Mouse (Mus musculus): ENCODE measurements around the gene Pp2d1.
"Not testable (repeated sequence)": the region's sequence is repeated elsewhere in the genome, so short reads cannot be mapped to it uniquely, and the experiment has no call there.

The Pp2d1 gene

DNA sequence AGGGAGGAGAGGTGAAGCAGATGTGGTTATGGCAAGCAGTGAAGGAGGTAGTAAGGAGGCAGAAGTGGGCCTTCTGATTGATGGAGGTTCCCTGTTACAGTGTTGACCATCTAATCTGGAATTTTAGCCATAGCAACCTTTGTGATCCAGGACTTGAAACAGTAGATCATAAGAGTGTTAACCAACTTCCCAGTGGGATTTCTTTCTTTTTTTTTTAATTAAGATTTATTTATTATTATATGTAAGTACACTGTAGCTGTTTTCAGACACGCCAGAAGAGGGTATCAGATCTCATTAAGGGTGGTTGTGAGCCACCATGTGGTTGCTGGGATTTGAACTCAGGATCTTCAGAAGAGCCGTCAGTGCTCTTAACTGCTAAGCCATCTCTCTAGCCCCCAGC is at the start of gene Pp2d1:
Gene Pp2d1 (minus strand): TSS at position 101 of the 400 bp plus-strand sequence.
- DNase-seq: not testable (repeated sequence)

DNA sequence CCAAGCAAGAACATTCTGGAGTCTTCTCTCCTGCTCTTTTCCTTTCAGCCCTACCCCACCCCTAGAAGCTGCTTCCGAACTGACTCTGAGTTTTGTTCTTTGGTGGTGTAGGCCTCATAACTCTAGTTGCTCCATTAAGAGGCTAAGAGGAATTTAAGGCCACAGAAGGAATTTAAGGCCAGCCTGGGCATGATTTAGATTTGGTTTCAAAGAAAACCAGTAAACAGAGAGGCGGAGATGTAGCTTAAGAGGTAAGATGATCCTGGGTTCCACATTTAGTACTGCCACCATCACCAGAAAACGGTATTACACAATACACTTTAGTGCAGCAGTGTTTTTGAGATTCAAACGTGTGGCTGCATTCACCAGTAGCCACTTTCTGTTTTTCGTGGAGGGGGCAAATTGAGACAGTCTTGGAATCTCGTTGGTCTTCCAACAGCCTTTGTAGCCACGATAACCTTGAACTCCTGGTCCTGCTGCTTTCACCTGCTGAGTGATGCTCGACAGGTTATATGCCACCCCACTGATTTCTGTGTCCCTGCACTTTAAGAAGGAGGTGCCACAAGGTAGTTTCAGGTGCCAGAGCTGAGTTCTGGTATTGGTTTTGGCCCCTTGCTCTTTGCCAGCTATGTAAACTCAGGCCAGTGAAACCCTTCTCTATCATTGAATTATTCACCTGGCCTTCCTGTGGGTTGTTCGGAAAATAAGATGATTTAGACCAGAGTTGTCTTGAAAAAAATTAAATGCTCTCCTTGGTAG is 49.0 kb upstream of the Pp2d1 start:
- DNase-seq: no peak

- peak; percentile 90 for DNase-seq
Measured at GRCm38 (mm10) chr17:53587074-53587851, 48.0 kb upstream of the Pp2d1 start.

DNA sequence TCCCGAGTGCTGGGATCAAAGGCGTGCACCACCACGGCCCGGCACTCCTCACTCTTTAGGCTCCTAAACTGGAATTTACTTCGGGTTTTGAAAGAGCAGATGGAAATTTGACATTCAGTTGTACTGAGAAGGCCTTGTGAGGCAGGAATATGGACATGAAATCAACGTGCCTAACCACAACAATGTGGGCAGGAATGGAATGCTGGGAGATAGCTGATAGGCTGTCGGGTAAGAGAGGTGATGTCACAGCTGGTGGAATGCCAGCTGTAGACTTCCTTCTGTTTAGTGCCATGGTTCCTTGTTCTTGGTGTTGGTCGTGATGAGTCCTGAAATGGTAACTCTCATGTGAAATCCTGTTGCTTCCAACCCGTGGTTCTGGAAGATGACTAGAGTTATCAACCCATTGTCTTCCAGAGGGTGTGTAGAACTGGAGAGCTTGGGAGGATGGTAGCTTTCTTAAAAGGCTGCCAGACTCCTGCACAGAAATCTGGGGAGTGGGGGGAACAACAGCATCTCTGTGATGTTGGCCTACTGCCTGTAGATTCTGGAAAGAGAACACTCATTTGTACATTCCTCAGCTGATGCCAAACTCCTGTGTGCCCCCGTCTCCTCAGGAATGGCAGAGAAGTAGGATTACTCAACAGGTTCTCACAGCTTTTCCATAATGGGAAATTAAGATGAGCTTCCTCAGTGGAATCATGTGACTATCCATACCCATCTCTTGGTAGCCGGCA is 44.8 kb upstream of the Pp2d1 start:
- no peak for DNase-seq

DNA sequence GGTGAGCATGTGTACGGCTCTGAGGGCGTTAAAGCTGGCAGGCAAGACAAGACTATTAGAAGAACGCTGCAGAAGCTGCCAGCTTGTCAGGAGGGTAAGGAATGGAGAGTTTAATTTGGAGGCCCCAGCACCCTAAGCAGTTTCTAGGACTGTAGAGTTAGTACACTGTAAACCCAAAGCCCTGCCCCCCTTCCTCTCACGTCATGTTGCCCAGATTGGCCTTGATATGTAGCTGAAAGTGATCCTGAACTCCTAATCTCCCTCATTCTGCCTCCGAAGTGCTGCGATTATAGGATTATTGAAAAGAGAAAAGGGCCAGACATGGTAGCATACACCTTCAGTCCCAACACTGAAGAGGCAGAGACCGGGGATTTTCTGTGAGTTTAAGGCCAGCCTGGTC is 43.6 kb upstream of the Pp2d1 start:
- DNase-seq: no peak

DNA sequence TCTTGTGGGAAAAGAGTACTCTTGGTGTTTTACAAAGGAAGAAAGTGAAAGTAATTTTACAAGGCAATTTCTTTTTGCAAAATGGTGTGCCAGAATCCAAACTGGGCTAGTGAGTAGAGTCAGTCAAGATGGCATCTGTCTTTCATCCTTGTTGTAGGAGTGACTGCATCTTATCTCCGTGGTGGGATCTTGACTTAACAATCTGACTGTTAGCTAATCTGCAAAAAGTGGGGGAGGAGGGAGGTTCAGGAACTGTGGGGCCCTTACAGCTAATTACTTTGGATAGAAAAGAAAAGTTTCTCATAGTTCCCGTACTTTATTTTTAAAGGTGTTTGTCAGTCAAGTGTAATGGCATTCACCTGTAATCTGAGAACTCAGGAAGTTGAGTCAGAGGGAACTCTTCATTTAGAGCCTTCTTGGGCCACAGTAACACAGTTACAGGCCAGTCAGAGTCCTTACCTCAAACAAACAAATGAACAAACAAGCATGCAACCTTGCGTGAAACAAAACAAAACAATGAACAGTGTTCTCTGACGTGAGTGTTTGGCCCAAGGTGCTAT is 42.9 kb upstream of the Pp2d1 start:
- DNase-seq: no peak

DNA sequence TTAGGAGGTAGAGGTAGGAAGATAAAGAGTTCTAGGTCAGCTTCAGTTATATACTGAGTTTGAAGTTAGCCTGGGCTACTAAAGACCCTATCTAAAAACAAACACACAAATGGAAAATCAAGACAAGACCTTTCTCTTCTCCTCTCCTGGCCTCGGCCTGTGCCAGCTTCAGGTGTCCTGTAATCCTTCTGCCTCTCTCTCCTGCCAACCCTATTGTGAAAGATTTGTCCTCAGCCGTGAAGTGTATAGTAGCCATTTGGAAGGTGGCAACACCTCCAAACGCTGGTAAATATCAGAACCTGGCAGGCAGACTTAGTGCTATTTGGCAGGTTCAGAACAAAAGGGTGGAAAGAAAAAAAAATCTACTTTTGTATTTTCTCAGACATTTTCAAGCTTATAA is 41.0 kb upstream of the Pp2d1 start:
- no peak for DNase-seq

- DNase-seq: no peak
Measured at GRCm38 (mm10) chr17:53579612-53580011, 40.4 kb upstream of the Pp2d1 start.

DNA sequence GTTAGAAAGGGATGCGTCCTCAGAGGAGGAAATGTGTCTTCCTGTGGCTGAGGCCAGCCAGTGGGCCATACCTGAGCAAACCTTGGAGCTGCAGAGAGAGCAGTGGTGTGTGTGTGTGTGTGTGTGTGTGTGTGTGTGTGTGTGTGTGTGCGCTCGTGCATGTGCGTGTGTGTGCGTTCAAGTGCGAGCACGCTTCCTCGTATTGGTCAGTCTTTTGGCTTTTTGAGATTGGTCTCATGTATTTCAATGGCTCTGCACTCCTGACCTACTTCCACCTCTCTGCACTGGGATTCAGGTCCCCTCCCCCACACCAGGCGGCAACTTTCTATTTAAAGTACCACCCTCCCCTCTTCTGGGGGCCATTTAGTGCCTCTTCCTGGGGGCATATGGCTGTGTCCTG is 39.5 kb upstream of the Pp2d1 start:
- DNase-seq: no peak

DNA sequence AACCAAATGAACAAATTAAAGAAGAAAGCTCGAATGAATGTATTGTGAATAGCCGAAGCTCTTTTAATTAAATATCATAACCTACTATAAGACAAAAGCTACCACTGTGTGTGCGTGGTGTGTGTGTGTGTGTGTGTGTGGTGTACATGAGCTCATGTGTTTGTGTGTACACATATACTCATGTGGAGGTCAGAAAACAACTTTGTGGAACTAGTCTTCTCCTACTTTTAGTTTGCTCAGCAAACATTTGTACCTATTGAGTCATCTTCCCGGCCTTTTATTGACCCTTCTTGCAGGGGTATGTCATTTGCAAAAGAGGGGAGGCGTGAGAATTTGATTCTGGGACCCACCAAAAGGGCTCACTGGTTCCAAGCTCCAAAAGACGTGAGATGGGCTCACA is 39.0 kb upstream of the Pp2d1 start:
- no peak for DNase-seq

GRCm38 (mm10) chr17:53577754-53578153 is 38.5 kb upstream of the Pp2d1 start:
- DNase-seq: no peak

DNA sequence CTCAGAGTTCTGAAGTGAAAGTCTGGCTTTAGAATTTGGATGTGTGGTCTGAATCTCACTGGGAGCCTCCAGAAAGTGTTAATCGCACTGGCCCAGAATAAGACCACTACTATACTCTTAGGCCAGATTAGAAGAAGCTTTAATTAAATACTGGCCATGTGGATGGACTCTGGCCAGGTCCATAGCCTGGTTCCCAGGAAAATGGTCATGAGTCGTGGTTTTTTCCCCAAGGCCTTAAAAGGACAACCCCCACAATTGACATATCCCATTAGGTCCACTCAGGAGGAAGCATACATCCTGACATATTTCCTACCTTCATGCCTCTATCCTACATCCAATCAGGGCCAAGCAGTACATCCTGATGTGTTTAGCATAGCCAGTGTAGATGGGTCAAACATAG is 37.9 kb upstream of the Pp2d1 start:
- no peak for DNase-seq

- no peak for DNase-seq
Measured at GRCm38 (mm10) chr17:53573019-53573556, 33.8 kb upstream of the Pp2d1 start.

DNA sequence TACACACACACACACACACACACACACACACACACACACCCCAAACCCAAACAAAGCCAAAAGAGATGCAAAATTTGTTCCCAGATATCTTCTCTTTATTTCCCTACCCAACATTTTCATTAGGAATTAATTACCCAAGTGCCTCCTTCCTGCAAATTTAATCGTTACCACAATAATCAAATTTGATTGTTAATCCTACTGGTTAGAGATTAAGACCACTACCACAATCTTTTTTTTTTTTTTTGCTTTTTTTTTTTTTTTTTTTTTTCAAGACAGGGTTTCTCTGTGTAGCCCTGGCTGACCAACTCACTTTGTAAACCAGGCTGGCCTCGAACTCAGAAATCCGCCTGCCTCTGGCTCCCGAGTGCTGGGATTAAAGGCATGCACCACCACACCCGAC is 31.7 kb upstream of the Pp2d1 start:
- not testable (repeated sequence) for DNase-seq

- no peak for DNase-seq
Measured at GRCm38 (mm10) chr17:53570361-53570875, 31.2 kb upstream of the Pp2d1 start.

DNA sequence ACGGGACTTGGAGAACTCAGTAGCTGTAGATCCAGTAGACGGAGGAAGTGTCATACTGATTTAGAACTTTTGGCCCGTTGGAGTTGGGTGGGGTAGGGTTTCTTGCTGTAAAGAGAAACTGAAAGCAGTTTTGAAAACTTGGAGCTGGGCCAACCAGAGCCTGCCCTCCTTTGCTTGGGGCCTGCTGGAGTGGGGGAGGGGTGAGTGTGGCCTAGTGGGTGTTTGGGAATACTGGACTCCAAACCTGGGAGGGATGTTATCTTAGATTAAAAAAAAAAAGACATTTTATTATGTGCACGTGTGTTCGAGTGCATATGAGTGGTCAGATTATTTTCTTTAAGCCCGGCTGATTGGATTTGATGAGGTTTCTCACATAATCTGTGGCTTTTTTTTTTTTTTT is 30.6 kb upstream of the Pp2d1 start:
- DNase-seq: peak; percentile 17

- DNase-seq: no peak
Measured at GRCm38 (mm10) chr17:53568734-53569386, 29.6 kb upstream of the Pp2d1 start.

DNA sequence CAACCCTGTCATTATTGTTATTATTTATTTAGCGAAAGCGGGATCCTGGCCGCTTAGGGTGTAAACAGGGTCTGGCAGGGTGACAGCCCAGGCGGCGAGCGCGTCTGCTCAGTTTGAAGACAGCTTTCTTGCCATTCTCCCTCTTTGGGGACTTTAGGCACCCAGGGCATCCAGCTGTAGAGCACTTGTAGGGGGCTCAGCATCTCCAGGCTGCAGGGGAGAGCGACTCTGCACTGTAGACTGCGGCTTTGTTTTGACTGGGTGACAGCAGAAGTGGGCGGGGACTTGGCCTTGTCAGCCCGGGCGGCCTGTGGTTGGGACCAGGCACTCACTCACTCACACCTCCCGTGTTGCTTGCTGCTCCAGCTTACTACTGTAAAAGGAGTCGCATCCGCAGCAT is 28.9 kb upstream of the Pp2d1 start:
- DNase-seq: peak; percentile 73

DNA sequence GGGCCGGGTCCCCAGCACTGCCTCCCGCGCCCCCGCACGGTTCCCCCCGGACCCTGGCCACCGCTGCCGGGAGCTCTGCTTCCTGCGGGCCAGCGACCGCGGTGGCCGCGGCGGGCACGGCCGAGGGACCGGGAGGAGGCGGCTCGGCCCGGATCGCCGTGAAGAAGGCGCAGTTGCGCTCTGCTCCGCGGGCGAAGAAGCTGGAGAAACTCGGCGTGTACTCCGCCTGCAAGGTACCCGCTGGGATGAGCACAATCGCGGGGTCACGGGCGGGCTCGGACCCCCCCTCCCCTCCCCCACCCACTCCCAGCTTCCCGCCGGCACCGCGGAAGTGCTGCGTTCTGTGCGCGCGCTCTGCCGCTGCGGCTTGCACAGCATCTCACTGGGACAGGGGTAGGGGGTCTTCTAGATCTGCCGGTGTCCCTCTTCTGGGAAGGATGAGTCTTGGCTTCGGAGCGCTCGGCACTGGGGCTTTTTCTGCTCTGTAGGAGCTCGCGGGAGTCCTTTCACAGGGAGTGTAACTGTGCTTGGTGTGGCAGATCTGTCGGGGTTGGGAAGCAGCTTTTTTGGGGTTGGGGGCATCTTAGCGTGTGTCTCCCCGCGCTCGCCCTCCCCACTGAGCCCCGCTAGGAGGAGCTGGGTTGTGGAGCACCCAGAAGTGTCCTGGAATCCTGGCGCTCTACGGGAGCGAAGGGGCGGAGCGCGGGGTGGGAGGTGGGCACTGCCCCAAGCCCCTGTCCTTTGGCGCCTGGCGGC is 28.3 kb upstream of the Pp2d1 start:
- peak; percentile 32 for DNase-seq

DNA sequence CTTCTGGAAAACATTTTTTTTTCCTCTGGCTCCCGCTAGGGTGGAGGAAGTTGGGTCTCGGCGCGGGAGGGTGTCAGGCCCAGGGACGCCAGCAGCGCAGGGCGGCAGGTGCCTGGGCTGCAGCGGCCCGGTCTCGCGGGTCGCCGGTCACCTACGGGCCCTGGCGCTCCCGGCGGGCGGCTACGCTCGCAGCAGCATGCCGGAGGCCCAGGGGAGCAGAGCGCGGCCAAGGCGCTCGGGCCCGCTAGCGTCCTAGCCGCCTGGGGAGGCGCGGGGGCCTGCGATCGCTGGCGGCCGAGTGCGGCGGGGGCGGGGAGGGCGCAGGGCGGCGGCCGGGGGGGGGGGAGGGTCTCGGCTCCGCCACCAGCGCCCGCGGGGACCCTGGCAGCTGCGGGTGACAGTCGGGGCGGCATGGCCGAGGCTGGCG is 27.7 kb upstream of the Pp2d1 start:
- DNase-seq: peak; percentile 58

GRCm38 (mm10) chr17:53566161-53566918 is 27.1 kb upstream of the Pp2d1 start, which contains the start of gene Kat2b:
Gene Kat2b (plus strand): TSS chr17:53566861.
- no peak for DNase-seq

All from right cerebral cortex, adult 18-20 months (tissue).